Mouse (Mus musculus): Measurements from ENCODE around the gene Rspo1.
"Not testable (repeated sequence)": the region's sequence is repeated elsewhere in the genome, so short reads cannot be mapped to it uniquely, and the experiment has no call there.

Rspo1 gene

GRCm38 (mm10) chr4:124985671-124986602 is at the start of gene Rspo1:
Rspo1 (plus strand) TSS chr4:124986430.
- DNase-seq: no peak

- DNase-seq: peak; percentile 91
These were observed 49.4 kb upstream of the Rspo1 start, which contains the start of gene 9930104L06Rik for GRCm38 (mm10) chr4:124936613-124937471. 9930104L06Rik (plus strand) TSS chr4:124937048.

GRCm38 (mm10) chr4:124939211-124939610 is 47.0 kb upstream of the Rspo1 start, which contains the start of gene Cdca8:
Cdca8 (minus strand) TSS chr4:124939311.
- not testable (repeated sequence) for DNase-seq

GRCm38 (mm10) chr4:124943022-124943421 is 43.2 kb upstream of the Rspo1 start:
- peak; percentile 68 for DNase-seq

GRCm38 (mm10) chr4:124943781-124944180 is 42.4 kb upstream of the Rspo1 start:
- no peak for DNase-seq

GRCm38 (mm10) chr4:124944961-124945360 is 41.3 kb upstream of the Rspo1 start:
- DNase-seq: no peak

- DNase-seq: no peak
These were observed 36.7 kb upstream of the Rspo1 start for GRCm38 (mm10) chr4:124949488-124949887.

- DNase-seq: no peak
These were observed 35.8 kb upstream of the Rspo1 start for GRCm38 (mm10) chr4:124950181-124951035.

- DNase-seq: no peak
These were observed 35.2 kb upstream of the Rspo1 start for GRCm38 (mm10) chr4:124951036-124951433.

- DNase-seq: no peak
These were observed 32.7 kb upstream of the Rspo1 start for GRCm38 (mm10) chr4:124953546-124953945.

- no peak for DNase-seq
These were observed 28.9 kb upstream of the Rspo1 start for GRCm38 (mm10) chr4:124957284-124957683.

- DNase-seq: no peak
These were observed 27.2 kb upstream of the Rspo1 start for GRCm38 (mm10) chr4:124959062-124959461.

GRCm38 (mm10) chr4:124960940-124961339 is 25.3 kb upstream of the Rspo1 start:
- peak; percentile 18 for DNase-seq

- DNase-seq: no peak
These were observed 23.7 kb upstream of the Rspo1 start for GRCm38 (mm10) chr4:124962576-124962975.

- no peak for DNase-seq
These were observed 21.2 kb upstream of the Rspo1 start for GRCm38 (mm10) chr4:124964912-124965599.

- DNase-seq: no peak
These were observed 17.5 kb upstream of the Rspo1 start for GRCm38 (mm10) chr4:124968711-124969110.

- no peak for DNase-seq
These were observed 16.9 kb upstream of the Rspo1 start for GRCm38 (mm10) chr4:124969219-124969848.

- DNase-seq: no peak
These were observed 16.0 kb upstream of the Rspo1 start for GRCm38 (mm10) chr4:124970194-124970593.

- no peak for DNase-seq
These were observed 15.6 kb upstream of the Rspo1 start for GRCm38 (mm10) chr4:124970677-124971076.

GRCm38 (mm10) chr4:124971094-124971493 is 15.1 kb upstream of the Rspo1 start:
- no peak for DNase-seq

GRCm38 (mm10) chr4:124972316-124972715 is 13.9 kb upstream of the Rspo1 start:
- DNase-seq: no peak

All from cerebellum, adult 8-10 months (tissue).